Mouse (Mus musculus): Measurements from ENCODE around the gene Mical2.

Mical2 gene

GRCm38 (mm10) chr7:112413286-112413685 is 187.6 kb downstream of the Mical2 start:
- DNase-seq: no peak

GRCm38 (mm10) chr7:112416058-112416526 is 190.4 kb downstream of the Mical2 start:
- peak; percentile 48 to 61 for DNase-seq

- DNase-seq: no peak
Measured at GRCm38 (mm10) chr7:112416730-112417513, 191.3 kb downstream of the Mical2 start.

GRCm38 (mm10) chr7:112417598-112417997 is 191.9 kb downstream of the Mical2 start:
- no peak for DNase-seq

GRCm38 (mm10) chr7:112423438-112423837 is 197.8 kb downstream of the Mical2 start:
- DNase-seq: no peak

- DNase-seq: no peak
Measured at GRCm38 (mm10) chr7:112426811-112427210, 201.2 kb downstream of the Mical2 start.

- DNase-seq: peak; percentile 75
Measured at GRCm38 (mm10) chr7:112427357-112428157, 201.9 kb downstream of the Mical2 start, which contains the start of gene Parva. TSS of gene Parva (plus strand) at chr7:112427505.

GRCm38 (mm10) chr7:112428158-112428535 is 202.5 kb downstream of the Mical2 start:
- peak; percentile 77 to 78 for DNase-seq

- DNase-seq: peak; percentile 25 to 45
Measured at GRCm38 (mm10) chr7:112439846-112440245, 214.2 kb downstream of the Mical2 start.

- peak; percentile 56 to 77 for DNase-seq
Measured at GRCm38 (mm10) chr7:112444152-112444984, 218.7 kb downstream of the Mical2 start.

GRCm38 (mm10) chr7:112444985-112445367 is 219.3 kb downstream of the Mical2 start:
- DNase-seq: no peak

- DNase-seq: no peak
Measured at GRCm38 (mm10) chr7:112446498-112446897, 220.8 kb downstream of the Mical2 start.

GRCm38 (mm10) chr7:112449954-112450700 is 224.5 kb downstream of the Mical2 start:
- no peak for DNase-seq

GRCm38 (mm10) chr7:112452471-112452870 is 226.8 kb downstream of the Mical2 start:
- no peak for DNase-seq

GRCm38 (mm10) chr7:112453805-112454214 is 228.2 kb downstream of the Mical2 start:
- peak in 1 of 2 experiments; percentile 33 for DNase-seq

GRCm38 (mm10) chr7:112454380-112454779 is 228.7 kb downstream of the Mical2 start:
- no peak for DNase-seq

GRCm38 (mm10) chr7:112454951-112455350 is 229.3 kb downstream of the Mical2 start:
- DNase-seq: no peak

- no peak for DNase-seq
Measured at GRCm38 (mm10) chr7:112455566-112456110, 230.0 kb downstream of the Mical2 start.

GRCm38 (mm10) chr7:112457373-112457772 is 231.7 kb downstream of the Mical2 start:
- no peak for DNase-seq

GRCm38 (mm10) chr7:112457920-112458319 is 232.3 kb downstream of the Mical2 start:
- no peak for DNase-seq

- peak; percentile 73 to 77 for DNase-seq
Measured at GRCm38 (mm10) chr7:112458440-112458839, 232.8 kb downstream of the Mical2 start.
